Mouse (Mus musculus) ES-E14 (cell line): ENCODE results near the gene Padi3.

Experiments
- CHD2 ChIP-seq: IDR thresholded peaks from 2 replicates; pipeline ENCODE4 v1.6.1; 2014; ENCODE audit warnings: mild to moderate bottlenecking, low read depth, low read length, inconsistent platforms
- HCFC1 ChIP-seq: IDR thresholded peaks from 2 replicates; pipeline ENCODE4 v1.6.1; 2012; ENCODE audit warnings: low read length, inconsistent platforms, borderline replicate concordance; ENCODE audit not compliant: insufficient read depth

DNA sequence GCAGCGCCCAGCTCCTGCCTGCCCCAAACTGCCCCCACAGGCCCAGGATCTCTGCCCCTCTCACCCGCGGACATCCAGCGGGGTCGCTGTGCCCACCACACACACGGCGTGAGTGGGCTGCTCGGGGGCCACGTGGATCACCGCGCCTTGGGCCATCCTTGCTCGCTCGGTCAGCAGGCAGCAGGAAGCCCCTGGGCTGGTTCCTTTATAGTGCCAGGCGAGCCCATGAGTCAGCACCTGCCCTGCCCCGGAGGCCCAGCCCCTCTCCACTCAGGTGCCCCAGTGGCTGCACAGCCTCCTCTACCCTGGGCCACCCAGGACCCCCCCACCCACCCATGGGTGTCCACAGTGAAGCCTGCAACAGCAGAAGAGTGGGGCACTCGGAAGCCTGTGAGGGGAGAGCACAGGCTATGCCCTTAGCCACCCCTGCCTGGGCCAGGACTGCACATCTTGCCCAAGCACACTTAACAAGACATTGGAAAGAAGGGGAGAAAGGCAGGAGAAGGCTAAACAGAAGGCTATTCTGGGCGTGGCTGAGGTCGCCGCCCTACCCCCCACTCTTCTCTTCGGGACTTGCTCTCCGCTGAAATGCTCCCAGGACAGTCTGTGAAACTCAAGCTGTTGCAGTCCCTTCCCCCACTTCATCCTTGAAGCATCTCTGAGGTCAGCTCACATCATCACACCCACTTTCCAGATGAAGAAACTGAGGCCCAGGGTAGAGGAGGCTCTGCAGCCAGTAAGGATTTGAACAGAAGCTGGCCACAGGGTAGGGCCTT lies 36.2 kb downstream of the Padi3 start, which contains the start of gene Padi4:
- no peak for TF ChIP-seq CHD2
- no peak for TF ChIP-seq HCFC1
